Mouse (Mus musculus): Measurements from ENCODE around the gene Gpr137. TPM values are rescaled to one million over a fixed set of nuclear protein-coding genes. Genes with fewer than 3 reads are reported as not detected.
A peak's percentile ranks its signal among the peaks of the same experiment; 100 is the strongest.

Gpr137 gene
- polyA plus RNA-seq, 1 experiment from 2014 or later = 10.2 TPM

DNA sequence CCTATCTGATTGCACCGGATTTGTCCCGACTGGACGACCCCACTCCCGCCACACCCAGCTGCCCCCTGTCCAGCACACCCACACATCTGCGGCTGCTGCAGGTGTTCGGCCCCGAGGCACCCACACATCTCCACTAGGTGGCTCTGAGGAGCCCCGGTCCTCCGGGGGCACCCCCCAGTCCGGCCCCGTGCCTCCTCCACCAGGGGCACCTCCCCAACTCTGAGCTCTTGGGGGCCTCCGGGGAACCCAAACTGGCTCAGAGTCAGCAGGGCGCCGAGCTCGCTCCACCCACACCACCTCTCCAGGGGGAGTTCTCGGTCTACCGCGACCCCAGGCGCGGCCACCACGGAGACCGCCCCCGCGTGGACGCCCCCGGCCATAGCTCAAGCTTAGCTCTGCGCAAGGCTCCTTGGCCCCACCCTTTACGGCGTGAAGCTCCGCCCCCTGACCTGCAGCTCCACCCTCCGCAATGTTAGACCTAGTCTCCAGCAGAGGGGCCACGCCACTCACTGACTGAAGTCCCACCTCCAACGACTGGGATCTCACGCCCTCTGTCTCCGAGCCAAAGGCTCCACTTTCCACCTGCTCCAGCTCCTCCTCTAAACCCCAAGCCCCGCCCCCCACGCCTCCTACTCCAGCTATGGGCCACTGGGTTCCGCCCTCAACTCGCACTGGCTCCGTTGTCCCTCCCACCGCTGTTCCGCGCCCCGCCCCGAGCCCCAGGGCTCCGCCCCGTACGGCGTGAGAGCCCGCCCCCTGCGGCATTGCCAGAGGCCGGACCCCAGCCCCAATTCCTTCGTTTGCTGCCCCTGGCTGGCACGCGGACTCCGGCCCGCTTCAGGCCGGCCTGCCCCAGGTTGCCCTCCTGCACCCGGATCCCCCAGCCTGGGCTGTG is 37.5 kb upstream of the Gpr137 start:
- H3K9me3 ChIP-seq (ENCODE audit: low read length) = no peaks in the 10 kb centered on the region
- H3K4me3 ChIP-seq (ENCODE audit: low read depth, low read length) = peak overlapping the region; percentile 75
- TF ChIP-seq CTCF (IDR thresholded peaks at IDR 0.05; ENCODE audit: low read depth) = peak; percentile 82
- TF ChIP-seq EP300 (IDR thresholded peaks at IDR 0.05; ENCODE audit: low read depth) = no peak
- peak; percentile 100 for DNase-seq
- H3K27me3 ChIP-seq (ENCODE audit: insufficient read depth, low read length) = no peaks in the 10 kb centered on the region
- under 1% methylated on average over 53 of the region's 59 CpGs for WGBS (ENCODE audit: insufficient replicate concordance)
- peaks cover 40% of the 10 kb centered on the region for H3K4me1 ChIP-seq (ENCODE audit: insufficient read depth)
- ATAC-seq = peak; percentile 88
- H3K4me2 ChIP-seq (ENCODE audit: low read depth, low read length) = peak overlapping the region; percentile 95
- peak overlapping the region; percentile 93 for H3K27ac ChIP-seq (ENCODE audit: low read depth)
- H3K36me3 ChIP-seq (replicated peaks; ENCODE audit: insufficient read depth, low read length) = peaks cover 20% of the 10 kb centered on the region
- H3K9ac ChIP-seq (replicated peaks) = peak overlapping the region; percentile 70

- H3K4me3 ChIP-seq (ENCODE audit: low read depth, low read length) = peak overlapping the region; percentile 75
- no peaks in the 10 kb centered on the region for H3K9me3 ChIP-seq (ENCODE audit: low read length)
- peak overlapping the region; percentile 95 for H3K4me2 ChIP-seq (ENCODE audit: low read depth, low read length)
- peak overlapping the region; percentile 93 for H3K27ac ChIP-seq (ENCODE audit: low read depth)
- peaks cover 41% of the 10 kb centered on the region for H3K4me1 ChIP-seq (ENCODE audit: insufficient read depth)
- H3K9ac ChIP-seq (replicated peaks) = peak overlapping the region; percentile 68
- no peak for ATAC-seq
- WGBS (ENCODE audit: insufficient replicate concordance) = 9% methylated on average over 11 of the region's 11 CpGs
- peaks cover 17% of the 10 kb centered on the region for H3K36me3 ChIP-seq (replicated peaks; ENCODE audit: insufficient read depth, low read length)
- DNase-seq = peak; percentile 59
- H3K27me3 ChIP-seq (ENCODE audit: insufficient read depth, low read length) = no peaks in the 10 kb centered on the region
- no peak for TF ChIP-seq EP300 (IDR thresholded peaks at IDR 0.05; ENCODE audit: low read depth)
- no peak for TF ChIP-seq CTCF (IDR thresholded peaks at IDR 0.05; ENCODE audit: low read depth)
Observed at GRCm38 (mm10) chr19:6979001-6979479, 36.8 kb upstream of the Gpr137 start.

GRCm38 (mm10) chr19:6978639-6978974 is 36.3 kb upstream of the Gpr137 start:
- Histone ChIP-seq H3K9ac (replicated peaks) (peak overlapping the region; percentile 68; the same call in 1 of the 2 replicates), H3K27me3 (ENCODE audit: insufficient read depth, low read length) (no peaks in the 10 kb centered on the region), H3K9me3 (ENCODE audit: low read length) (no peaks in the 10 kb centered on the region), H3K4me1 (ENCODE audit: insufficient read depth) (peaks cover 45% of the 10 kb centered on the region), H3K27ac (ENCODE audit: low read depth) (peak overlapping the region; percentile 93), H3K4me2 (ENCODE audit: low read depth, low read length) (peak overlapping the region; percentile 95), H3K36me3 (replicated peaks; ENCODE audit: insufficient read depth, low read length) (peaks cover 13% of the 10 kb centered on the region), H3K4me3 (ENCODE audit: low read depth, low read length) (peak overlapping the region; percentile 75)
- TF ChIP-seq CTCF (IDR thresholded peaks at IDR 0.05; ENCODE audit: low read depth) = no peak
- TF ChIP-seq EP300 (IDR thresholded peaks at IDR 0.05; ENCODE audit: low read depth) = no peak
- whole genome bisulfite sequencing (ENCODE audit: insufficient replicate concordance) = 35% methylated on average over 3 of the region's 3 CpGs
- no peak for DNase-seq
- no peak for ATAC-seq

DNA sequence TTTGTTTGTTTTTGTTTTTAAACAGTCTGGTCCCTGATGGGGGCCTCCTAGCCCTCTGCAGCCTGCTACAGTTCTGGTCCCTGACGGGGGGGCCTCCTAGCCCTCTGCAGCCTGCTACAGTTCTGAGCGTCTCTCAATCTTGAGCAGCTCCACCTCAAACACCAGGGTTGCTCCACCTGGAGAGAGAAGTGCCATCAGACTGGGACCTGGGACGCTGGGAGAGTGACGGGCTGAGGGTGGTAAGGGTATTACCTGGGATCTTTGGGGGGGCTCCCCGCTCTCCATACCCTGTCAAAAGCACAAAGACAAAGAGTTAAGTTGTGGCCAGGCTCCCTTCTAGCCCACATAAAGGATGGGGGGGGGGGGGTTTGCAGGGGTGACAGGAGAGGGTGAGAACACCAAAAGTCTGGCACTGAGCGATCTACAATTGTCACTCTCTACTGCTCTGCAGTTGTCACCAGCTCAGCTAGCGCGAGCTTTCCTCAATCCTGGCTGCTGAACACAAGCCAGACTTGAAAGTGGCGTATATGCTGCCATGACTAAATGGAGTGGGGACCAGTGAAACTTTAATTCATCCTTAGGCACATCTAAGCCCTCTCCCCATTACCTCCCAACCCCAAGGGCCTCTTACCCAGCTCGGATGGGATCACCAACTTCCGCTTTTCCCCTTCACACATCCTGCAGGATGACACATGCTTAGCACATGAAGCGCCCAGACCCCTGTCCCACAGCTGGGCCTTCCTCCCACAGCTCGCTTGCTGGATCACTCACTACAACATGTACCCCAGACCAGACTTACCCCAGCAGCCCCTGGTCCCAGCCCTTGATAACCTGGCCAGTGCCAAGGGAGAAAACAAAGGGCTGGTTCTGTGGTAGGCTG is 35.7 kb upstream of the Gpr137 start:
- H3K27me3 ChIP-seq (ENCODE audit: insufficient read depth, low read length) = no peaks in the 10 kb centered on the region
- H3K9me3 ChIP-seq (ENCODE audit: low read length) = no peaks in the 10 kb centered on the region
- H3K27ac ChIP-seq (ENCODE audit: low read depth) = no peak overlapping the region
- DNase-seq (no peak), ATAC-seq (no peak)
- peak overlapping the region; percentile 95 for H3K4me2 ChIP-seq (ENCODE audit: low read depth, low read length)
- peak overlapping the region; percentile 68 for H3K9ac ChIP-seq (replicated peaks)
- no peak overlapping the region; the same call in 1 of the 2 replicates for H3K4me3 ChIP-seq (ENCODE audit: low read depth, low read length)
- no peak for TF ChIP-seq EP300 (IDR thresholded peaks at IDR 0.05; ENCODE audit: low read depth)
- TF ChIP-seq CTCF (IDR thresholded peaks at IDR 0.05; ENCODE audit: low read depth) = no peak
- peaks cover 45% of the 10 kb centered on the region for H3K4me1 ChIP-seq (ENCODE audit: insufficient read depth)
- 75% methylated on average over 13 of the region's 13 CpGs for WGBS (ENCODE audit: insufficient replicate concordance)
- peaks cover 9% of the 10 kb centered on the region for H3K36me3 ChIP-seq (replicated peaks; ENCODE audit: insufficient read depth, low read length)

DNA sequence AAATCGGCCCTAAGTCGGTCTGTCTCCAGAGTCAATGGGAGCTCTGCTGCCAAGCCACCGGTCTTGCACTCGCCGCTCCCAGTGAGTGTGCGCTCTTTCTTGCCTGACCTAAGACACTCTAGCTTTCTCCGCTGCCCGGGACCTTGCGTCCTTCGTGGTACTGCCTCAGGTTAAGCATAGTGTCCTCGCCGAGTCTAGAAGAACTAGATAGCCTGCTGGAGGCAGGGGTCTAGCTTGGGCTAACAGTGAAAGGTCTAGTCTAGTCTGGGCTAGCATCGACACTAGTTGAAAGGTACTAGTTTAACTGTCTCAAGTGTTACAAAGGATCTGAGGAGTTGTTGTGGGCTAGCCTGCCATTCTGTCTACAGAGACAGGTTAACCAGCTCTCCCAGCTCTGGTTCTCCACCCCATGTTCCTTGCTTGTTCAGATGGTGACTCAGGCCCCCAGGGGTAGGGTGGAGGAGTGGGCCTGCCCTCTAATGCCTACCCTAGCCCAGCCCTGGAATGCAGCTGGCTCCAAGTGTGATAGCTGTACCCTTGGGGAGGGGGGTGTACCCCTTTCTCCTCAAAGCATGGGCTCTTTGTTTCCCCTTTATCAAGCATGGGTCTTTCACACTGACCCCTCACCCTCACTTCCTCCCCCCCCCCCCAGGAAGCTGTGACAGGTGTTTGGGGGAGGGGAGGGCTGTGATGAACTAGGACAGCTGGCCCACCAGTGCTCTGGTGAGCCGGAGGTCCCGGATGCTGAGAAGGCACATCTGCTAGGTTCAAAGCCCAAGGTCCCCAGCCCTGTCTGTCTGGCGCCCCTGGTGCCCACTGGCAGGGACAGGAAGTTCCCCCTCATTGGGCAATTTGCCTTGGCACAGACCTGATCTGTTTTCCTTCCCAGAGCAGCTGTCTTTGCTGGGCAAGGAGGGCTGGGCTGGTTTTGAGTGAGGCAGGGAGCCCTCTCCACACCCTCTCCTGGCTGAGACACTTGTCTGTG is 33.5 kb upstream of the Gpr137 start, which contains the start of gene Plcb3:
TSS of gene Plcb3 (minus strand) at position 934 of the 985 bp plus-strand sequence.
- H3K27ac ChIP-seq (ENCODE audit: low read depth) = peak within 1 kb of the TSS; percentile 88
- WGBS (ENCODE audit: insufficient replicate concordance) = under 1% methylated on average over 16 of the region's 16 CpGs
- TF ChIP-seq EP300 (IDR thresholded peaks at IDR 0.05; ENCODE audit: low read depth) (peak; percentile 36; the same call in 1 of the 2 replicates), CTCF (IDR thresholded peaks at IDR 0.05; ENCODE audit: low read depth) (peak; percentile 60)
- no peaks in the 10 kb centered on the region for H3K27me3 ChIP-seq (ENCODE audit: insufficient read depth, low read length)
- no peak for ATAC-seq
- peaks cover 37% of the 10 kb centered on the region for H3K4me1 ChIP-seq (ENCODE audit: insufficient read depth)
- peaks cover 7% of the 10 kb centered on the region for H3K36me3 ChIP-seq (replicated peaks; ENCODE audit: insufficient read depth, low read length)
- H3K9ac ChIP-seq (replicated peaks) = peak within 1 kb of the TSS; percentile 74
- H3K9me3 ChIP-seq (ENCODE audit: low read length) = no peaks in the 10 kb centered on the region
- H3K4me2 ChIP-seq (ENCODE audit: low read depth, low read length) = peak within 1 kb of the TSS; percentile 98
- DNase-seq = peak; percentile 79
- peak within 1 kb of the TSS; percentile 65 for H3K4me3 ChIP-seq (ENCODE audit: low read depth, low read length)
